Mouse (Mus musculus): ENCODE measurements around the gene Pxylp1. TPM values are rescaled to one million over a fixed set of nuclear protein-coding genes. Genes with fewer than 3 reads are reported as not detected.

Gene Pxylp1
- total and polyA plus RNA-seq, 3 experiments, result 7.8 to 10.1 (median 8.3) TPM

GRCm38 (mm10) chr9:96891341-96892330 lies 833 bp downstream of the Pxylp1 start:
- in situ Hi-C loops (cut with MboI; ENCODE audit: low pct_ligation_motif_present, low pct_unique_long_range_greater_than_20kb, low sequenced_read_pairs) (no loop called here), dilution Hi-C loops (cut with MboI; ENCODE audit: extremely low pct_ligation_motif_present, extremely low pct_unique_long_range_greater_than_20kb, low sequenced_read_pairs) (no loop called here)
- TF ChIP-seq ZNF384 (IDR thresholded peaks at IDR 0.05; ENCODE audit: low read depth, low read length), result no peak
- no peak for TF ChIP-seq ZMIZ1 (IDR thresholded peaks at IDR 0.05; ENCODE audit: low read depth, low read length)
- TF ChIP-seq POLR2A (IDR thresholded peaks at IDR 0.05; ENCODE audit: low read depth, low read length), result no peak
- no peak for TF ChIP-seq MAZ (IDR thresholded peaks at IDR 0.05; ENCODE audit: low read depth, low read length)
- TF ChIP-seq NELFE (IDR thresholded peaks at IDR 0.05; ENCODE audit: low read depth, low read length), result no peak
- no peak for TF ChIP-seq MYC (IDR thresholded peaks at IDR 0.05; ENCODE audit: low read depth, low read length)
- no peak for TF ChIP-seq PAX5 (IDR thresholded peaks at IDR 0.05; ENCODE audit: low read length)
- TF ChIP-seq MAX (IDR thresholded peaks at IDR 0.05; ENCODE audit: low read length), result no peak
- TF ChIP-seq KAT2A (IDR thresholded peaks at IDR 0.05; ENCODE audit: insufficient replicate concordance, low read length), result no peak
- no peak for TF ChIP-seq RCOR1 (conservative IDR thresholded peaks at IDR 0.05; ENCODE audit: low read depth, low read length)
- TF ChIP-seq HCFC1 (IDR thresholded peaks at IDR 0.05; ENCODE audit: low read depth, low read length), result no peak
- no peak for TF ChIP-seq MEF2A (IDR thresholded peaks at IDR 0.05; ENCODE audit: borderline replicate concordance, low read depth, low read length)
- Histone ChIP-seq H3K4me1 (ENCODE audit: control insufficient read depth in 1 of 2, insufficient read depth in 2 of 2) (peaks cover 0 to 20% of the 10 kb centered on the region in 2 experiments; a peak in 2 of 4 replicates), H3K9me3 (replicated peaks; ENCODE audit: low read length) (peaks cover 8% of the 10 kb centered on the region), H3K36me3 (replicated peaks in 1 of 2; ENCODE audit: control insufficient read depth in 1 of 2, insufficient read depth in 1 of 2, low read length in 1 of 2) (peaks cover 0 to 2% of the 10 kb centered on the region in 2 experiments), H3K79me2 (replicated peaks; ENCODE audit: control insufficient read depth, extremely low read depth, insufficient read depth, poor library complexity, severe bottlenecking) (no peaks in the 10 kb centered on the region), H3K9ac (ENCODE audit: insufficient read depth, low read depth) (no peak overlapping the region), H3K4me2 (ENCODE audit: insufficient read depth, low read depth, poor library complexity, severe bottlenecking) (no peak overlapping the region), H3K27me3 (replicated peaks) (peaks cover 10% of the 10 kb centered on the region), H3K27ac (ENCODE audit: insufficient read depth, low read depth) (no peak overlapping the region), H3K4me3 (replicated peaks in 1 of 3; ENCODE audit: low read depth in 2 of 3, low read length in 2 of 3, poor library complexity in 1 of 3) (no peak overlapping the region)
- DNase-seq (ENCODE audit: extremely low read depth), result no peak

GRCm38 (mm10) chr9:96890756-96891155 lies 1.7 kb downstream of the Pxylp1 start:
- peaks cover 0 to 18% of the 10 kb centered on the region in 2 experiments; a peak in 2 of 4 replicates for H3K4me1 ChIP-seq (ENCODE audit: control insufficient read depth in 1 of 2, insufficient read depth in 2 of 2)
- H3K27ac ChIP-seq (ENCODE audit: insufficient read depth, low read depth), result no peak overlapping the region
- peaks cover 8% of the 10 kb centered on the region for H3K9me3 ChIP-seq (replicated peaks; ENCODE audit: low read length)
- H3K4me3 ChIP-seq (replicated peaks in 1 of 3; ENCODE audit: low read depth in 2 of 3, low read length in 2 of 3, poor library complexity in 1 of 3), result no peak overlapping the region
- in situ Hi-C loops (cut with MboI; ENCODE audit: low pct_ligation_motif_present, low pct_unique_long_range_greater_than_20kb, low sequenced_read_pairs) (no loop called here), dilution Hi-C loops (cut with MboI; ENCODE audit: extremely low pct_ligation_motif_present, extremely low pct_unique_long_range_greater_than_20kb, low sequenced_read_pairs) (no loop called here)
- H3K36me3 ChIP-seq (replicated peaks in 1 of 2; ENCODE audit: control insufficient read depth in 1 of 2, insufficient read depth in 1 of 2, low read length in 1 of 2), result peaks cover 0 to 2% of the 10 kb centered on the region in 2 experiments
- H3K79me2 ChIP-seq (replicated peaks; ENCODE audit: control insufficient read depth, extremely low read depth, insufficient read depth, poor library complexity, severe bottlenecking), result no peaks in the 10 kb centered on the region
- no peak overlapping the region for H3K9ac ChIP-seq (ENCODE audit: insufficient read depth, low read depth)
- TF ChIP-seq CTCF (conservative IDR thresholded peaks at IDR 0.05 in 1 of 2, IDR thresholded peaks at IDR 0.05 in 1 of 2; ENCODE audit: low read depth in 2 of 2, low read length in 2 of 2), result no peak
- TF ChIP-seq IRF4 (IDR thresholded peaks at IDR 0.05; ENCODE audit: low read depth, low read length), result no peak
- TF ChIP-seq NELFE (IDR thresholded peaks at IDR 0.05; ENCODE audit: low read depth, low read length), result no peak
- TF ChIP-seq USF2 (conservative IDR thresholded peaks at IDR 0.05; ENCODE audit: low read depth, low read length), result no peak
- TF ChIP-seq PAX5 (IDR thresholded peaks at IDR 0.05; ENCODE audit: low read length), result no peak
- no peak for TF ChIP-seq ZKSCAN1 (IDR thresholded peaks at IDR 0.05; ENCODE audit: borderline replicate concordance, low read depth, low read length)
- no peak for TF ChIP-seq JUND (conservative IDR thresholded peaks at IDR 0.05; ENCODE audit: low read depth, low read length)
- no peak for TF ChIP-seq MAFK (IDR thresholded peaks at IDR 0.05; ENCODE audit: insufficient replicate concordance, low read length)
- no peak for TF ChIP-seq ZC3H11A (IDR thresholded peaks at IDR 0.05; ENCODE audit: low read depth, low read length)
- no peak for TF ChIP-seq TCF12 (IDR thresholded peaks at IDR 0.05; ENCODE audit: low read depth, low read length)
- no peak for TF ChIP-seq POLR2A (IDR thresholded peaks at IDR 0.05; ENCODE audit: low read depth, low read length)
- no peak for TF ChIP-seq USF1 (IDR thresholded peaks at IDR 0.05; ENCODE audit: low read depth, low read length)
- no peak for TF ChIP-seq RCOR1 (conservative IDR thresholded peaks at IDR 0.05; ENCODE audit: low read depth, low read length)
- TF ChIP-seq POLR2AphosphoS2 (IDR thresholded peaks at IDR 0.05; ENCODE audit: low read depth, low read length), result no peak
- TF ChIP-seq BHLHE40 (IDR thresholded peaks at IDR 0.05; ENCODE audit: low read depth, low read length), result no peak
- no peak for TF ChIP-seq TBP (conservative IDR thresholded peaks at IDR 0.05; ENCODE audit: low read depth, low read length)
- no peak for TF ChIP-seq KAT2A (IDR thresholded peaks at IDR 0.05; ENCODE audit: insufficient replicate concordance, low read length)
- no peak overlapping the region for H3K4me2 ChIP-seq (ENCODE audit: insufficient read depth, low read depth, poor library complexity, severe bottlenecking)
- DNase-seq (ENCODE audit: extremely low read depth), result no peak
- H3K27me3 ChIP-seq (replicated peaks), result peaks cover 10% of the 10 kb centered on the region
